Mouse (Mus musculus): Measurements from ENCODE around the gene Slc16a7.

The Slc16a7 gene

DNA sequence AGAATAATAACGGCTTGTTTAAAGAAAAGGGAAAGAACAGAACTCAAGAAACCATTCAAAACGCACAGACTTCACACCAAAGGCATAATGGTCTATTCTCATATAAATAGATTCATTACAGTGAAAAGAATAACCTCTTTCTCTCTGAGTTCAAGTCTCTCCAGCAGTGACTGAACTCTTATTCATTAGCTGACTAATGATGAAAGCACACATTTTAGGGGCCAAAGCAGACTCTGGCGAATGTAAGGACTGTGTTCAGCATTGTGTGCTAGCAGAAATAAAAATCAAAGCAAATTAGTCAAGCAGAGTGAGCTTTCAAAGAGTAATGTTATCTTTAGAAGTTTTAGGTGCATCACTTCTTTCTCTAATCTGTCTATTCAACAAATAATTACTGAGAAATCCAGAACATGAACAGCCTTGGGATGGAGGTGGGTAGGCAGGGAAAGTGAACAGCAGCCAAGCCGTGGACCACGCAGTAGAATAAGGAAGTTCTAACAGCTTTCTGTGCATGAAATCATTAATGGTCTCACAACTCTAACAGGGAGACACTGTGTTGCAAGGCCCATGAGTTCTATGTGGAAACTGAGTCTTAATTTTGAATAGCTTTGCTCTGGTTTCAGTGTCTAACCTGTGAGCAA is 214.1 kb downstream of the Slc16a7 start:
- no peak for DNase-seq

DNA sequence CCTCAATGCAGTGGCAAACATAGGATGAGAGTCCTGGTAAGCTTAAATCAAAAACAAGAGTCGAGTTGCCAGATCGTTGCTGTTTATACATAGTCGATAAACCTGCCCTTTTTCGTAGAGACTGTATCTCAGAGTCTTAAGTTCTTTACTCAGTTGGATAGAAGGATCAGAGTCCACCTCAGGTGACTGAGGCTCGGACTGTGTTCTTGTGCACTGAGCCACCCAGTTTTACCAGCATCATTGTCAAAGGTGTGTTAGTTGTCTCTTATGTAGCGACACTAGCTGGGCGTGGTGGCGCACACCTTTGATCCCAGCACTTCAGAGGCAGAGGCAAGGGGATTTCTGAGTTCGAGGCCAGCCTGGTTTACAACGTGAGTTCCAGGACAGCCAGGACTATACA is 217.6 kb downstream of the Slc16a7 start:
- no peak for DNase-seq

- DNase-seq: no peak
These were observed 218.1 kb downstream of the Slc16a7 start for GRCm38 (mm10) chr10:125171154-125171553.
